Mouse (Mus musculus) heart, postnatal 36 days (tissue): ENCODE data around the gene Bglap. TPM values are rescaled to one million over a fixed set of nuclear protein-coding genes. Genes with fewer than 3 reads are reported as not detected.

Experiments
- DNase-seq, 2 experiments: peaks; one replicate each; pipeline ENCODE4 v3.0.0; 2021 to 2022
- intact Hi-C: fragments of 180-260 bp; cut with DNase I; formaldehyde crosslinking; loops from one replicate; pipeline ENCODE4 v1.15.1; 2025
- total RNA-seq, 2 experiments: library from RNA; stranded (reverse); gene quantifications; 2 replicates each; pipeline ENCODE4 v1.2.3; 2021

The Bglap gene
- total RNA-seq, 2 experiments from 2014 or later = not detected

DNA sequence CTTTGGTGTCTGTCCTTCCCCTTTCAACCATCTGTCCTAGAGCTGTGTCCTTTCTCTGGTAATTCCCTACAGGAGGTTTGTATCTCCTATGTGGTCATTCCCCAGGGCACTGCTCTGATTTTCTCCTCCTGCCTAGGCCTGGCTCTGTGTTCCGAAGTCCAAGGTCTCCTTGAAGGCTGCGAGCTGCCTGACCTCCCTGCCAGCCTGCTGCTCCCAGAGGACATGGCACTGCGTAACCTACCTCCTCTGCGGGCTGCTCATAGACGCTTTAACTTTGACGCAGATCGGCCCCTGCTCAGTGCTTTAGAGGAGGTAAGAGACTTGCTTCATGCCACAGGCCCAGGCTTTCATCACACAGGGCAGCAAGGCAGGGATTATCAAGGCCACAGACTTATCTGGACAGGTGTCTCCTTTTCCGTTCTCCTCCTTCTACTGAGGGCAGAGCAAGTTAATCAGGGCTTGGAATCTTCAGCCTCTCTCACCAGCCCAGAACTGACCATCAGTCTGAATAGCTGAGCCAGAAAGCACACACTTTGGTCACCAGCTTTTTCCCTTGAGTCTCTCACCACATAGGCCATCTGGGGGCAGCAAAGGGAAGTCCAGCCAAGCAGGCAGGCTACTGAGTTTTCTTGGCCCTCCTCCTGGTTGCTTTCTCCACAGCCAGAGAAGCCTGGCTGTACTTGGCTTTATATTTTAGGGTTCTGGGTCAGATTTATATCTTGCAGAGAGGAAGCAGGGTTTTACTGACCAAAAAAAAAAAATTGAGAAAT is 29.7 kb downstream of the Bglap start:
- intact Hi-C loops = no loop called here
- no peak for DNase-seq

DNA sequence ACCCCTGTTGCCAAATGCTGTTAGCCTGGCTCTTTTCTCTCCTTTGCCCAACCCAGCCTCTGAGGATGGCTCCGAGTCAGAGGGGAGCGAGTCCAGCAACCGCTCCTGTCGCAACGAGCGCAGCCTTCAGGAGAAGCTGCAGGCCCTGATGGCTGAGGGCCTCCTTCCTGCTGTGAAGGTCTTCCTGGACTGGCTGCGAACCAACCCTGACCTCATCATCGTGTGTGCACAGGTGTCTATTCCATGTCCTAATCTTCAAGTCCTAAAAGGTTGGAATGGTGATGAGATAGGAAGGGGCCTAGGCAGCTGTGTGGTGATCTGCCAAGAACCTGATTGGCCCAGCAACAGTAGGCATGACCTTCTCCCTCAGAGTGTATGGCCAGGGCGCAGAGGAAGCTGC is 31.4 kb downstream of the Bglap start:
- DNase-seq = no peak
- intact Hi-C loops = no loop called here

DNA sequence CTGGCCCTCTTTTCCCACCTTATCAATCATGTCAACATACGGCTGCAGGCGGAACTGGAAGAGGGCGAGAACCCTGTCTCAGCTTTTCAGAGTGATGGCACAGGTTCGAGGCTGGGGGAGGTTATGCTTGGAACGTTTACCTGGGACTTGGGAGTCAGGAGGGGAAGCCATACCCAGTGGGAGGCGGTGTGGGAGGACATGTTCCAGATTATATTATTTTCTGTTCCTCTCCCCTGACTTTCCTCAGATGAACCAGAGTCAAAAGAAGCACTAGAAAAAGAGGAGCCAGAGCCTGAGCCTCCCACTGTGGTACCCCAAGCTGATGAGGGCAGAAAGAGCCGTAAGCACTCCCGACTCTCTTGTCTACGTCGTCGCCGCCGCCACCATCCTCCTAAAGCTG is 33.5 kb downstream of the Bglap start:
- no peak for DNase-seq
- intact Hi-C loops = no loop called here

DNA sequence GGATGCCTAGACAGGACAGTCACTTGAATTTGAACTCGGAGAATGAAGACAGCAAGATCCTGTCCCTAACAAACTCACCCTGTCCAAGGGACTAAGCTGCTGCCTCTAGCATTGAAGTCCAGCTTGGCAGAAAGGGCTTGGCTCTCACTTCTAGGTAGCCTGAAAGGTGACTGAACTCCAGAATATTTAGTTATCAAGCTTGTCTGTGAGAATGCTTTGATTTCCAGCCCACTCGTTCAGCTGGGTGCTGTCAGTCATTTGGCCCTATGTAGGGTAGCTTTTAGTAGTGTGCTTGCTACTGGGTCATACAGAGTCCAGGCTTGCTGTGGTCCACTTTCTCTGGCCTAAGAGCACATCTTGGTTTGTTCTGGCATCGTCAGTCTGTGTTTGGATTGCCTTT is 45.3 kb downstream of the Bglap start:
- no peak for DNase-seq
- intact Hi-C loops = loop anchor here (5.0 kb wide), 1 partner anchor 42 kb away; the partner anchor contains the start of genes Cct3 and Tsacc

DNA sequence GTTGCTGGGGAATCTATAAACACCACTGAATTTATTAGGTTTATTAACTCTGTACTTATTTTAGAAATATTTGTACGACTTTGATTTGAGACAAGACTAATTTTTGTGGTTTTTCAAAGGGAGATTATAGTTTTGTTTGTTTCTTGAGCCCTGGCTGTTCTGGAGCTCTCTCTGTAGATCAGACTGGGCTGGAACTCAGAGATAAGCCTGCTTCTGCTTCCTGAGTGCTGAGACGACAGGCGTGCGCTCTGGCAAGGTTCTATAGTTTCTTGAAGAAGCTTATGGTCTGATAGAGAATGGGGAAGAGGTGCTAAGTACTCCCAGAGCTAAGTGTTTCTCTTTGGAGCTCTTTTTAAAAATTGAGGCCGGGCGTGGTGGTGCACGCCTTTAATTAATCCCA is 45.9 kb downstream of the Bglap start:
- intact Hi-C loops = loop anchor here (5.0 kb wide), 1 partner anchor 41 kb away; the partner anchor contains the start of genes Cct3 and Tsacc
- no peak for DNase-seq

DNA sequence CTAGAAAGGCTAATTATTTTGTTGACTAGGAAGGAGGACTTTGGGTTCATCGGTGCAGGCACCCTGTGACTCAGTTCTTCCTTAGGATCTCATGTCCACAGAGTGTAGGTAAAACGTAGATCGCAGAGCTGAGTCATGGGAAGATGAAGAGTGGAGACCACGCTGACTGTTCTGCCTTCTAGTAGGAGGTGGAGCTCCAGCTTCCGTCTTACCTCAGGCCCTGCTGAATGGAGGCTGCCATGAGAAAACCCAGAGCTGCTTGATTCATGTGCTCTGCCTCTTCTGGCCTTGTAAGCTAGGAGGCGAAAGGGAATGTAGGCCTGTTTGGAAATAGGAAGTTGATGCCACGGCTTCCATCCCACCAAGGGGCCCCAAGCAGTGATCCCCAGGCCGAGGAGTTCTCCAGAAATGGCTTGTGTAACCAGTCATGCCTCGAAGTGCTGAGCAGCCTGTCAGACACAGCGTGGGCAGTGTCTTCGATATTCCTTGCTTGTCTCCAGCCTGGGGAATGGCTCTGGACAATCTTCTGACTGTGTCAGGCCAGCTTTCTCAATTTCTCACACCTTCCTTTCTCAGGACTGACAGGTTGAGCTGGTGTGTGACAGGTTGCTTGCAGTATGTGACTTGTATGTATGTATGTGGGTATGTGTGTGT is 46.8 kb downstream of the Bglap start:
- no peak for DNase-seq
- intact Hi-C loops = loop anchor here (5.0 kb wide), 1 partner anchor 40 kb away; the partner anchor contains the start of genes Cct3 and Tsacc

DNA sequence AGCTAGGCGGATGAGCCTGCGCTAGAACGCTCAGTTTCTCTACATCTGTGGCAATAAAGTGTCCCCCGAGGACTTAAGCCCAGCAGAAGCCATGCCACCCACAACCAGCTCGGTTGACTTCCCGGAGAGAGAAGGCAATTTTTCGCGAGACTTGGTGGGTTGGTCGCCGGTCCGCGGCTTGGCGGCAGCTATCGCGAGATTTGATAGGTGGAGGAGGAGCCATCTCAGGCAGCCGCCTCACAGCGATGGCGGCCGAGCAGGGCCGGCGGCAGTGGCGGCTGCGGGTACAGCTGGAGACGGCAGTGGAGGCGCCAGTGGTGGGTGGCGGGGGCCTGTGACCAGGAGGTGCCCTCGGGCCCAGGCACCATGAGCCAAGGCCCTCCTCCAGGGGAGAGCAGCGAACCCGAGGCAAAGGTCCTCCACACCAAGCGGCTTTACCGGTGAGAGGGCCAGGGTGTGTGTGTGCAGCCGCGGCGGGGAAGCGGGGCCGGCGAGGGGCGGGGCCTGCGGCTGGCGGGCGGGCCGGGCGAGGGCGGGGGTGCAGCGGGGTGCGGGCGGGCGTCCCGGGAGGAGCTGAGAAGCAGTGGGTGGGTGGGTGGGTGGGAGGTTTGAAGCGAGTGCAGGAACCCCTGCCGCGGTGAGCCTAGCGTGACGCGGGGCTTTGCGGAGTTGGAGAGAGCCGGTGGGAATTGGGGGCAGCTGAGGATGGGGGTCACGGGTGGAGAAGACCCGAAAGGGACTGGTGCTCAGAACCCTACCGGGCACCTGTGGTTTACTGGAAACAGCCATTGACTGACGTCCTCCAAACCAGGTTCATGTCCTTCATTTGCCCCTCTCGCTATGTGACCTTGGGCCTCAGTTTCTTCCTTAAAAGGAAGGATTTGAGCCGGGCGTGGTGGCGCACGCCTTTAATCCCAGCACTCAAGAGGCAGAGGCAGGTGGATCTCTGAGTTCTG is 47.9 kb downstream of the Bglap start, which contains the start of the genes Tmem79 and Smg5:
Gene Tmem79 (minus strand): TSS at position 91 of the 956 bp plus-strand sequence.
Gene Smg5 (plus strand): TSS at position 203 of the 956 bp plus-strand sequence.
- peak; percentile 95 to 99 for DNase-seq
- intact Hi-C loops = loop anchor here (5.0 kb wide), 1 partner anchor 39 kb away; the partner anchor contains the start of genes Cct3 and Tsacc

DNA sequence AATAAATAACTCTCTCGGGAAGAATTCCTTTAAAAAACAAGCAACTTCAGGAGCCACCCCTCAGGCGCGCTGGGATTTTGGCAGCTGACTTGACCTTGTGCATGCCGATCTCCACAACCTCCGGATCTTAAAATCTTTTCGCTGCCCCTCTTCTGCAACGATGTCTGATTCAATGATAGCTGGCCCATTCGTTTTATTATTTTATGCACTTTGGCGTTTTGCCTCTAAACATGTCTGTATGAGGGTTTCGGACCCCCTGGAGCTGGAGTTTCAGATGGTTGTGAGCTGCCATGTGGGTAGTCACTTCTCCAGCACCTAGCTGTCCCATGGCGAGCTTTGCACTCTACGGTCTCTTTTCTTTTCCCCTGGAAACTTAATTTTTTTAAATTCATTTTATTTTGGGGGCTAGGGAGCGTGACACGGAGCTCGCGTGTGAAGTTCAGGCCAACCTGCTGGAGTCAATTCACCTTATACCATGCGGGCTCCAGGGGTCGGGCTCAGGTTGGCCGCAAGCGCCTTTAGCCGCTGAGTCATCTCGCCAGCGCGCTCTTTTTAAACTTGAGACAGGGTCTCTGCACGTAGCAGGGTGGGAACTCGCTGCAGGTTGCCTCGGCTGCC is 48.7 kb downstream of the Bglap start:
- intact Hi-C loops = loop anchor here (1.0 to 5.0 kb wide), 2 partner anchors 10 to 38 kb away; partner anchors contain the start of genes Cct3, Glmp and Tsacc
- DNase-seq = peak in 1 of 2 experiments; percentile 16

DNA sequence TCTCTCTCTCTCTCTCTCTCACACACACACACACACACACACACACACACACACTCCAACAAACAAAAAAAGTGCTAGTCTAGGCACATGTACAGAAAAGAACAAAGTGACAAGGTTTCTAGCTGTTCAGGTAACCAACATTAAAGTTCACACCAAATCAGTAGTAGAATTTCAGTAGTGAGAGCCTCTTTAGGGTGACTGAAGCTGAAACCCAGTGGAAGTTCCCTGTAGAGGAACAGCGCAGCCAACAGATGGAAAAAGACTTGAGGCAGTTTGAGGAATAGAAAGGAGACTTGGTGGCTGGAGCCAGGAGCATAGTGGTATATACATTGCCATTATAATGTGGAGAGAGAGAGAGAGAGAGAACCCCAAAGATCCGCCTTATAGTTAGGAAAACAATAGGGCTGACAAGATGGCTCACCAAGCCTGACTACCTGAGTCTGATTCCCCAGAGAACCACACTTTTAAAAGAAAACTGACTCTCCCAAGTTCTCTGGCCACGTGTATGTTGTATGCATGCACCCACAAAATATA is 49.3 kb downstream of the Bglap start:
- intact Hi-C loops = loop anchor here (1.0 to 5.0 kb wide), 2 partner anchors 10 to 38 kb away; partner anchors contain the start of genes Cct3, Glmp and Tsacc
- no peak for DNase-seq

DNA sequence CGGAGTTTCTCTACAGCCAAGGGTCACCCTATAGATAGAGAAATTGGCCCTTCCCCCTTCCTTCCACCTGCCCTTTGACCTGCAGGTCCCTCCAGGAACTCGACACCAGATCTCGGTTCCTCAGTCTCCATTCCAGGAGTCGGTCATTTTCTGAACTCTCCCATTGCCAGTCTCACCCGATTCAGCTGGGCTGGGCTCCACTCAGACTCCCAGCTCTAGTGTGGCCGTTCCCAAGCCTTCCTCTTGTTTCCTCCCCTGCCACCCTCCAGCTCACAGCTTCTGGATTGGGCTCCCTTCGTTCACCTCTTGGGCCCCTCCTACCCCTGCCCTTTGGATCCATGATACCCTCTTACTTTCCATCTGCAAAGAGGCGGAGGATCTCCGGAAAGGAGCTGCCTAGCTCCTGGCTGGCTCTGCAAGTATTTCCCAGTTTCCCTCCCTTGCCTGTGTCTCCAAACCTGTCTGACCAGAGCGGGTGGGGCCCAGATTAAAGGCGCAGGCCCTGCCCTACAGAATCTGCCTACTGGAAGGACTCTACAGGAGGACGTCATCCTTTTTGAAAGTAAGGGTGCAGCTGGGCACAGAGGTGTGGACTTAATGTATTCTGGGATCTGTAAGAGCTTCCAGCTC is 50.1 kb downstream of the Bglap start:
- intact Hi-C loops = no loop called here
- DNase-seq = no peak

Other genes with a start within 250 kb of the Bglap start
- 100 to 1,000 TPM; 123 to 138 TPM for gene Mef2d, start 242.1 kb downstream of the Bglap start, total RNA-seq
- not detected for gene Rhbg, start 129.8 kb downstream of the Bglap start, total RNA-seq
- gene Gm38392, start 97.3 kb downstream of the Bglap start, total RNA-seq = under 1 TPM; 0.33 to 0.43 TPM
- 1 to 10 TPM; 5.2 to 6.8 TPM for gene Tsacc, start 87.5 kb downstream of the Bglap start, total RNA-seq
- 100 to 1,000 TPM; 164 to 174 TPM for gene Cct3, start 87.3 kb downstream of the Bglap start, total RNA-seq
- 10 to 100 TPM; 87.9 to 88.4 TPM for gene Glmp, start 59.4 kb downstream of the Bglap start, total RNA-seq
- gene Tmem79, start 48.3 kb downstream of the Bglap start, total RNA-seq = 1 to 10 TPM; 1.1 to 2.1 TPM
- 10 to 100 TPM; 38.7 to 42.7 TPM for gene Smg5, start 48.2 kb downstream of the Bglap start, total RNA-seq
- 1 to 10 TPM in 1 of 2 experiments, under 1 TPM in 1; 0.46 to 1.2 TPM for gene Paqr6, start 19.9 kb downstream of the Bglap start, total RNA-seq
- not detected for gene Bglap3, start 11.7 kb downstream of the Bglap start, total RNA-seq
- not detected for gene Bglap2, start 5.8 kb downstream of the Bglap start, total RNA-seq
- 10 to 100 TPM; 14.5 to 18.3 TPM for gene Pmf1, start 25.9 kb upstream of the Bglap start, total RNA-seq
- 10 to 100 TPM; 11.6 to 15.6 TPM for gene Slc25a44, start 40.7 kb upstream of the Bglap start, total RNA-seq
- gene Sema4a, start 76.7 kb upstream of the Bglap start, total RNA-seq = 1 to 10 TPM; 3.1 to 3.6 TPM
- 100 to 1,000 TPM; 121 to 130 TPM for gene Lmna, start 125.5 kb upstream of the Bglap start, total RNA-seq
- gene Mex3a, start 147.9 kb upstream of the Bglap start, total RNA-seq = under 1 TPM; 0.22 to 0.58 TPM
- not detected for gene Rab25, start 163.8 kb upstream of the Bglap start, total RNA-seq
- gene Lamtor2, start 168.6 kb upstream of the Bglap start, total RNA-seq = 10 to 100 TPM; 94.6 to 99.1 TPM
- gene Ubqln4, start 169.3 kb upstream of the Bglap start, total RNA-seq = 10 to 100 TPM; 65.0 to 75.6 TPM
- gene Ssr2, start 191.4 kb upstream of the Bglap start, total RNA-seq = 10 to 100 TPM; 70.7 to 73.8 TPM
- 10 to 100 TPM; 42.2 to 51.1 TPM for gene Arhgef2, start 221.5 kb upstream of the Bglap start, total RNA-seq